Mouse (Mus musculus) hindbrain, embryonic 12.5 days (tissue): ENCODE measurements at regions not wholly inside any gene's neighbourhood (a gene's known extent, or its start where the extent isn't known, plus 50 kb on each side); places are given as distances from the start of the nearest gene placed in this dataset.
"Not testable (repeated sequence)": the region's sequence is repeated elsewhere in the genome, so short reads cannot be mapped to it uniquely, and the experiment has no call there.

Source experiments
- ATAC-seq: fragments of 200-750 bp; cut with Nextera tagmentation; 2 replicates; pipeline ENCODE4 v1.8.0; 2017; ENCODE audit warnings: moderate TSS enrichment; ENCODE audit not compliant: low FRiP score
- H3K27ac ChIP-seq: fragments of 300-500 bp; sonication (generic); 2 replicates; pipeline ENCODE4 v1.5.1; 2016; ENCODE audit warnings: mild to moderate bottlenecking
- H3K27me3 ChIP-seq: fragments of 300-500 bp; sonication (generic); 2 replicates; pipeline ENCODE4 v1.6.1; 2016; ENCODE audit warnings: mild to moderate bottlenecking
- H3K36me3 ChIP-seq: fragments of 300-500 bp; sonication (generic); 2 replicates; pipeline ENCODE4 v1.6.1; 2016; ENCODE audit warnings: mild to moderate bottlenecking
- H3K4me1 ChIP-seq: fragments of 300-500 bp; sonication (generic); 2 replicates; pipeline ENCODE4 v1.6.1; 2016
- H3K4me2 ChIP-seq: fragments of 300-500 bp; sonication (generic); replicated peaks from 2 replicates; pipeline ENCODE4 v1.6.1; 2016; ENCODE audit warnings: mild to moderate bottlenecking
- H3K4me3 ChIP-seq: fragments of 300-500 bp; sonication (generic); 2 replicates; pipeline ENCODE4 v1.5.1; 2016; ENCODE audit warnings: mild to moderate bottlenecking
- H3K9ac ChIP-seq: fragments of 300-500 bp; sonication (generic); 2 replicates; pipeline ENCODE4 v1.6.1; 2016; ENCODE audit warnings: mild to moderate bottlenecking, moderate library complexity
- H3K9me3 ChIP-seq: fragments of 300-500 bp; sonication (generic); replicated peaks from 2 replicates; pipeline ENCODE4 v1.6.1; 2016; ENCODE audit warnings: mild to moderate bottlenecking
- WGBS: fragments of 180-500 bp; shearing (Covaris S2); methylation state at CpG from one replicate; pipeline ENCODE4 v1.1.7; 2016; 5-methylcytosine and 5-hydroxymethylcytosine counted together

GRCm38 (mm10) chr5:25639187-25639586 lies 66.4 kb downstream of the Xrcc2 start:
- no peak for ATAC-seq
- H3K4me2 ChIP-seq, result no peak overlapping the region
- H3K4me3 ChIP-seq, result no peak overlapping the region
- no peaks in the 10 kb centered on the region for H3K27me3 ChIP-seq
- no peaks in the 10 kb centered on the region for H3K9me3 ChIP-seq
- H3K4me1 ChIP-seq, result no peaks in the 10 kb centered on the region
- no peaks in the 10 kb centered on the region for H3K36me3 ChIP-seq
- 91% methylated on average over 5 of the region's 5 CpGs for WGBS
- H3K27ac ChIP-seq, result no peak overlapping the region
- no peak overlapping the region for H3K9ac ChIP-seq

DNA sequence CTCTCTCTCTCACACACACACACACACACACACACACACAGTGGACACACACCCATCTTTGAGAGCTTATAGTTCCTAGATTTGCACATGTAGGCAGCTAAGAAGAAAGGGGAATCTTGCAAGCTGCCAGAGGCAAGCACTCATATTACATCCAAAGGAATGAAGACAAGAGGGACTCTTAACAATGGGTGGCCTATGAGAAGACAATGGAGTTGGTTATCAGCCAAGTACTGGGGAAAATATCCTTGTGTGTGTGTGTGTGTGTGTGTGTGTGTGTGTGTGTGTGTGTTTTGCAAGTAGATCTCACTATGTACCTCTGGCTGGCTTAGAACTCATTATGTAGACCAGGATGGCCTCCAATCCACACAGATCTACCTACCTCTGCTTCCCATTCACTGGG lies 67.5 kb downstream of the Xrcc2 start:
- H3K4me1 ChIP-seq, result no peaks in the 10 kb centered on the region
- no peak overlapping the region for H3K4me2 ChIP-seq
- H3K9ac ChIP-seq, result no peak overlapping the region
- no peak for ATAC-seq
- no peak overlapping the region for H3K27ac ChIP-seq
- H3K27me3 ChIP-seq, result no peaks in the 10 kb centered on the region
- H3K4me3 ChIP-seq, result no peak overlapping the region
- H3K36me3 ChIP-seq, result no peaks in the 10 kb centered on the region
- H3K9me3 ChIP-seq, result no peaks in the 10 kb centered on the region

GRCm38 (mm10) chr5:25632861-25633535 lies 72.6 kb downstream of the Xrcc2 start:
- H3K27ac ChIP-seq, result no peak overlapping the region
- no peak overlapping the region for H3K4me2 ChIP-seq
- no peak overlapping the region for H3K9ac ChIP-seq
- WGBS, result 52% methylated on average over 5 of the region's 5 CpGs
- no peaks in the 10 kb centered on the region; the same call in 1 of the 2 replicates for H3K9me3 ChIP-seq
- H3K36me3 ChIP-seq, result no peaks in the 10 kb centered on the region
- ATAC-seq, result no peak
- H3K4me3 ChIP-seq, result no peak overlapping the region
- H3K4me1 ChIP-seq, result no peaks in the 10 kb centered on the region
- H3K27me3 ChIP-seq, result no peaks in the 10 kb centered on the region

DNA sequence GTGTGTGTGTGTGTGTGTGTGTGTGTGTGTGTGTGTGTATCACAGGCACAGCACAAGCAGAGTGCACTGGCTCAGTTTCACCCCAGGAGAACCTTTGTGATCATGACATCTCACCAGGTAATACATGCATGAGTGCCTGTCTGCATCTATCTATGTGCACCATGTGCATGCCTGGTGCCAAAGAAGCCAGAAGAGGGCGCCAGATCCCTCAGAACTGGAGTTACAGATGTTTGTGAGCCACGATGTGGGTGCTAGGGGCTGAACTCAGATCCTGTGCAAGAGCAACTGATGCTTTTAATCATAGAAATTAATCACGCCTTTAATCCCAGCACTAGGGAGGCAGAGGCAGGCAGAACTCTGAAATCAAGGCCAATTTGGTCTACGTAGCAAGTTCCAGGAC lies 75.9 kb downstream of the Xrcc2 start:
- Histone ChIP-seq H3K4me3 (no peak overlapping the region), H3K4me1 (no peaks in the 10 kb centered on the region), H3K27ac (no peak overlapping the region), H3K36me3 (no peaks in the 10 kb centered on the region), H3K4me2 (no peak overlapping the region), H3K9me3 (no peaks in the 10 kb centered on the region; the same call in 1 of the 2 replicates), H3K9ac (no peak overlapping the region), H3K27me3 (no peaks in the 10 kb centered on the region)
- ATAC-seq, result no peak
- 83% methylated on average over 4 of the region's 4 CpGs for WGBS

GRCm38 (mm10) chr5:25628504-25628903 lies 77.1 kb downstream of the Xrcc2 start:
- no peaks in the 10 kb centered on the region for H3K36me3 ChIP-seq
- H3K9ac ChIP-seq, result no peak overlapping the region
- no peak overlapping the region for H3K4me3 ChIP-seq
- no peak for ATAC-seq
- no peaks in the 10 kb centered on the region for H3K27me3 ChIP-seq
- H3K9me3 ChIP-seq, result no peaks in the 10 kb centered on the region; the same call in 1 of the 2 replicates
- H3K4me2 ChIP-seq, result no peak overlapping the region
- no peaks in the 10 kb centered on the region for H3K4me1 ChIP-seq
- WGBS, result 89% methylated on average over 5 of the region's 5 CpGs
- H3K27ac ChIP-seq, result no peak overlapping the region

GRCm38 (mm10) chr5:25627086-25627485 lies 78.5 kb downstream of the Xrcc2 start:
- H3K36me3 ChIP-seq, result no peaks in the 10 kb centered on the region
- no peak overlapping the region for H3K4me2 ChIP-seq
- H3K4me1 ChIP-seq, result no peaks in the 10 kb centered on the region
- H3K4me3 ChIP-seq, result no peak overlapping the region
- no peak for ATAC-seq
- no peak overlapping the region for H3K9ac ChIP-seq
- H3K27ac ChIP-seq, result no peak overlapping the region
- 64% methylated on average over 5 of the region's 5 CpGs for WGBS
- H3K27me3 ChIP-seq, result no peaks in the 10 kb centered on the region
- H3K9me3 ChIP-seq, result no peaks in the 10 kb centered on the region; the same call in 1 of the 2 replicates

- H3K4me2 ChIP-seq, result no peak overlapping the region
- ATAC-seq, result no peak
- no peak overlapping the region for H3K9ac ChIP-seq
- no peaks in the 10 kb centered on the region for H3K27me3 ChIP-seq
- 77% methylated on average over 1 of the region's 1 CpGs for WGBS
- H3K4me1 ChIP-seq, result no peaks in the 10 kb centered on the region
- H3K9me3 ChIP-seq, result no peaks in the 10 kb centered on the region
- no peak overlapping the region for H3K27ac ChIP-seq
- H3K36me3 ChIP-seq, result no peaks in the 10 kb centered on the region
- no peak overlapping the region for H3K4me3 ChIP-seq
Measured at GRCm38 (mm10) chr5:25624029-25624428, 81.6 kb downstream of the Xrcc2 start.

GRCm38 (mm10) chr5:25619872-25620271 lies 85.8 kb downstream of the Xrcc2 start:
- H3K27ac ChIP-seq, result no peak overlapping the region
- H3K4me3 ChIP-seq, result no peak overlapping the region
- H3K27me3 ChIP-seq, result no peaks in the 10 kb centered on the region
- H3K4me2 ChIP-seq, result no peak overlapping the region
- H3K36me3 ChIP-seq, result no peaks in the 10 kb centered on the region
- H3K4me1 ChIP-seq, result no peaks in the 10 kb centered on the region
- ATAC-seq, result no peak
- no peaks in the 10 kb centered on the region for H3K9me3 ChIP-seq
- 87% methylated on average over 5 of the region's 5 CpGs for WGBS
- H3K9ac ChIP-seq, result no peak overlapping the region

DNA sequence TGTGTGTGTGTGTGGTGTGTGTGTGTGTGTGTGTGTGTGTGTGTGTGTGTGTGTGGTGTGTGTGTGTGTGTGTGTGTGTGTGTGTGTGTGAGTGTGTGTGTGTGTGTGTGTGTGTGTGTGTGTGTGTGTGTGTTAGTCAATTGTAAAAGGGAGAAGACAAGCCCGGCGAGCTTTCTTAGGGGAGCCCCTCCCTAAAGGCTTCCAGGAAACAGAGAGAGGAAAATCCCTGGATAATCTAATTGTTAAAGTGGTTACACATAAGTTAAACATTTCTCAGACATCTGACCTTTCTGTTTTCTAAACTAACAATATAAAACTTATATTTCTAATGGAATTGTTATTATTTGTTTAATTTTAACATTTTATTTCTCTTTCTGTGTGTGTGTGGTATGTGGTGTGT lies 86.3 kb downstream of the Xrcc2 start:
- not testable (repeated sequence) for H3K27me3 ChIP-seq, H3K9ac ChIP-seq, H3K4me3 ChIP-seq, H3K4me1 ChIP-seq, H3K4me2 ChIP-seq, H3K9me3 ChIP-seq, ATAC-seq, H3K36me3 ChIP-seq, H3K27ac ChIP-seq
- 85% methylated on average over 2 of the region's 2 CpGs for WGBS

DNA sequence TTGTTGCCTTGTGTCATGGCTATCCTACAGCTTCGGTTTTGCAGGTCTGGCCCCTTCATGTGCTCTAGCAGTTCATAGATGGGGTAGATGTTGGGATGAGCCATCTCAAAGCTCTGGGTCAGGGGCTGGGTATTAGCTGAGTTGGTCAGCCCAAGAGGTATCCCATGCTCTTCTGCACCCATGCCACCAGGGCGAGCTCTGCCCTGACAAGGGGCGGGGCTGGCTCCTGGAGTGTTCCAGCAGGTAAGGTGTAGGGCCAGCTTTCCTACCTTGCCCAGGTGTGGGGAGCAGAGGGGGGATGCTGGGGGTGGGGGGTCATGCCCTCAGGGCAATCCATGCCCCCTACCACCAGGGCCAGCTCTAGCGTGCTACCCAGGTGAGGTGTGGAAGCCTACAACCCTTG lies 91.0 kb downstream of the Xrcc2 start:
- no peaks in the 10 kb centered on the region for H3K4me1 ChIP-seq
- H3K27me3 ChIP-seq, result no peaks in the 10 kb centered on the region
- H3K36me3 ChIP-seq, result no peaks in the 10 kb centered on the region
- no peak overlapping the region for H3K9ac ChIP-seq
- H3K27ac ChIP-seq, result no peak overlapping the region
- 81% methylated on average over 4 of the region's 4 CpGs for WGBS
- H3K9me3 ChIP-seq, result no peaks in the 10 kb centered on the region
- H3K4me2 ChIP-seq, result no peak overlapping the region
- no peak overlapping the region for H3K4me3 ChIP-seq
- no peak for ATAC-seq

GRCm38 (mm10) chr5:25613844-25614658 lies 91.6 kb downstream of the Xrcc2 start:
- no peaks in the 10 kb centered on the region for H3K27me3 ChIP-seq
- H3K27ac ChIP-seq, result no peak overlapping the region
- H3K9ac ChIP-seq, result no peak overlapping the region
- WGBS, result 78% methylated on average over 8 of the region's 8 CpGs
- no peaks in the 10 kb centered on the region for H3K4me1 ChIP-seq
- no peaks in the 10 kb centered on the region for H3K9me3 ChIP-seq
- ATAC-seq, result no peak
- no peak overlapping the region for H3K4me2 ChIP-seq
- H3K4me3 ChIP-seq, result no peak overlapping the region
- H3K36me3 ChIP-seq, result no peaks in the 10 kb centered on the region

GRCm38 (mm10) chr5:25612036-25612705 lies 93.5 kb downstream of the Xrcc2 start:
- H3K9ac ChIP-seq, result no peak overlapping the region
- no peak overlapping the region for H3K4me3 ChIP-seq
- H3K4me1 ChIP-seq, result no peaks in the 10 kb centered on the region
- H3K9me3 ChIP-seq, result no peaks in the 10 kb centered on the region
- H3K36me3 ChIP-seq, result no peaks in the 10 kb centered on the region
- ATAC-seq, result no peak
- H3K27me3 ChIP-seq, result no peaks in the 10 kb centered on the region
- no peak overlapping the region for H3K4me2 ChIP-seq
- WGBS, result 84% methylated on average over 9 of the region's 9 CpGs
- no peak overlapping the region for H3K27ac ChIP-seq
